10 mouse cellular contexts compared by ENCODE assay signal in the genomic region with DNA sequence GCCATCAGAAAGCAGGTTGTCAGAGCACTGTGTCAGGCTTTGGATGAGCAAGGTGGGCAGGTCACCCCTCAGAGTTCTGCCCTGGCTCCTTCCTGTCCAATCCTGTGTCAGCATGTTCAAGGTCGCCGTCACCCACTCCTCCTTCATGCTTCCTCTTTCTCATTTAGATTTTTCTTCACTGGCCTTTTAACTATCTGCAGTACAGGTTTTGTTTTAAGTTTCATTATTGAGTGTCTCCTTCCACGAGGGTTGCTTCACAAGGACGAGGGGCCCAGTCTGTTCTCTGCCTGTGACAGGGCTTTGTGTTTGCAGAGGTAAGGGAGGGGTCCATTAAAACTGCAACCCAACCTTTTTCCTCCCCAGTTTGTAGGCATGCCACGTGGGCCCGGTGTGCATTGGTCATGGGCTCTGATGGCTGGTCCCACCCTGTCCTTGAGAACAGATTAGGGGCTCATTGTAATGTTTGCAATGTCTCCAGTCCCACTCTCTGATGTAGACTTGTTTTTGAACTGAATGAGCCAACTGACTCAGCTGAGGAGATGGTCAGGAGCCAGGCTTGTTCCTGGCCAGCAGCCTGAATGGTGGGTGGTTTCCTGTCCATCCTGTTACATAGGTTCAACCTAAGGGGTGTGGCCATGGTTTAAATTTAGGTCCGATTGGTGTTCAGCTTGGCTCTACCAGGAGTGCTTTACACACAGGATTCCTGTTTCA.
A peak's percentile ranks its signal among the peaks of the same experiment; 100 is the strongest.
DNase-seq lines count a peak whose midpoint lies in the region; ATAC-seq and TF ChIP-seq lines count a peak whose summit lies in the region.
"Had no signal": no experiment of that assay in that cellular context is flagged by ENCODE, and none has a peak within 500 bp of the region (broad histone marks: within the 10 kb centered on the region; RNA-seq: fewer than 3 reads in every experiment).

No protein-coding gene starts in this region.

- 82% methylated on average over 7 of the region's 7 CpGs for WGBS in hindbrain, embryonic 15.5 days
- WGBS in hindbrain, embryonic 11.5 days: 81% methylated on average over 7 of the region's 7 CpGs
- WGBS in kidney, adult 2 months: 67% methylated on average over 7 of the region's 7 CpGs

- no peaks in the 10 kb centered on the region for H3K27me3 ChIP-seq in hindbrain, embryonic 15.5 days
- H3K27me3 ChIP-seq in hindbrain, embryonic 11.5 days (ENCODE audit: control insufficient read depth, insufficient read depth, low read length): no peaks in the 10 kb centered on the region
- H3K27me3 ChIP-seq in kidney, adult 2 months (replicated peaks; ENCODE audit: control insufficient read depth, insufficient read depth, low read length): no peaks in the 10 kb centered on the region
- H3K27me3 ChIP-seq: limb, embryonic 15.5 days had no signal

- no peaks in the 10 kb centered on the region for H3K9me3 ChIP-seq in hindbrain, embryonic 15.5 days
- no peaks in the 10 kb centered on the region for H3K9me3 ChIP-seq in hindbrain, embryonic 11.5 days (ENCODE audit: control insufficient read depth, low read length)
- H3K9me3 ChIP-seq: limb, embryonic 15.5 days had no signal

- no peak for ATAC-seq in hindbrain, embryonic 15.5 days (ENCODE audit: low FRiP score, low read depth)
- no peak for ATAC-seq in hindbrain, embryonic 11.5 days (ENCODE audit: low FRiP score)
- ATAC-seq in granulocyte monocyte progenitor cell, adult 5-6 weeks (replicated peaks; ENCODE audit: poor library complexity, severe bottlenecking): peak; percentile 73
- no peak for ATAC-seq in megakaryocyte-erythroid progenitor cell, adult 5-6 weeks (replicated peaks; ENCODE audit: low FRiP score, low TSS enrichment, poor library complexity, severe bottlenecking)

- no peak for DNase-seq in hindbrain, embryonic 11.5 days (ENCODE audit: low spot score)
- DNase-seq in cerebellum, adult 11 months: peak; percentile 69
- peak; percentile 52 for DNase-seq in lung, postnatal 36 days
- no peak for DNase-seq in frontal cortex, postnatal 36 days (ENCODE audit: low spot score in 2 of 2)
- no peak for DNase-seq in kidney, adult 2 months

- peaks cover 47% of the 10 kb centered on the region for H3K4me1 ChIP-seq in hindbrain, embryonic 15.5 days (replicated peaks)
- H3K4me1 ChIP-seq in hindbrain, embryonic 11.5 days (replicated peaks; ENCODE audit: control insufficient read depth, insufficient read depth, low read length): 0 out of 2 replicates have a peak, but pooled peaks cover 2% of the 10 kb centered on the region
- H3K4me1 ChIP-seq in kidney, adult 2 months (ENCODE audit: control insufficient read depth, insufficient read depth, low read length): peaks cover 3% of the 10 kb centered on the region; the same call in 1 of the 2 replicates

- H3K36me3 ChIP-seq in hindbrain, embryonic 15.5 days: no peaks in the 10 kb centered on the region
- H3K36me3 ChIP-seq in hindbrain, embryonic 11.5 days (ENCODE audit: control insufficient read depth, insufficient read depth, low read length): no peaks in the 10 kb centered on the region
- no peaks in the 10 kb centered on the region for H3K36me3 ChIP-seq in kidney, adult 2 months (ENCODE audit: control insufficient read depth, insufficient read depth, low read length)
- H3K36me3 ChIP-seq: limb, embryonic 15.5 days had no signal

- TF ChIP-seq CTCF in kidney, adult 2 months (conservative IDR thresholded peaks at IDR 0.05; ENCODE audit: insufficient read depth, insufficient read length, low read depth, low read length): no peak

- no peak overlapping the region for H3K4me2 ChIP-seq in hindbrain, embryonic 15.5 days
- H3K4me2 ChIP-seq in hindbrain, embryonic 11.5 days (replicated peaks; ENCODE audit: low read depth, low read length): no peak overlapping the region
- H3K4me2 ChIP-seq: limb, embryonic 15.5 days had no signal

- TF ChIP-seq POLR2A in kidney, adult 2 months (IDR thresholded peaks at IDR 0.05; ENCODE audit: low read depth, low read length): no peak

- H3K4me3 ChIP-seq in hindbrain, embryonic 15.5 days: no peak overlapping the region
- no peak overlapping the region for H3K4me3 ChIP-seq in hindbrain, embryonic 11.5 days (ENCODE audit: low read depth, low read length)
- H3K4me3 ChIP-seq in kidney, adult 2 months (ENCODE audit: insufficient read depth, low read depth, low read length): no peak overlapping the region
- H3K4me3 ChIP-seq: erythroblast, embryonic 14.5 days; limb, embryonic 15.5 days had no signal

- H3K27ac ChIP-seq in hindbrain, embryonic 15.5 days (replicated peaks): peak overlapping the region; percentile 58; the same call in 1 of the 2 replicates
- no peak overlapping the region for H3K27ac ChIP-seq in hindbrain, embryonic 11.5 days (ENCODE audit: low read depth, low read length)
- no peak overlapping the region for H3K27ac ChIP-seq in kidney, adult 2 months (ENCODE audit: insufficient read depth, low read depth, low read length)
- H3K27ac ChIP-seq: limb, embryonic 15.5 days had no signal

- H3K9ac ChIP-seq in hindbrain, embryonic 15.5 days: no peak overlapping the region
- no peak overlapping the region for H3K9ac ChIP-seq in hindbrain, embryonic 11.5 days (ENCODE audit: low read depth, low read length)
- H3K9ac ChIP-seq: limb, embryonic 15.5 days had no signal

Comparison
In these comparisons a context has a peak if more than half of its experiments do, and no peak if none do; other contexts are left out.
1. DNase-seq: peak in cerebellum, adult 11 months (single experiment) and lung, postnatal 36 days (single experiment); none in hindbrain, embryonic 11.5 days (single experiment), frontal cortex, postnatal 36 days (0 of 2) and kidney, adult 2 months (single experiment).